14 mouse cellular contexts compared by ENCODE assay signal in the genomic region with DNA sequence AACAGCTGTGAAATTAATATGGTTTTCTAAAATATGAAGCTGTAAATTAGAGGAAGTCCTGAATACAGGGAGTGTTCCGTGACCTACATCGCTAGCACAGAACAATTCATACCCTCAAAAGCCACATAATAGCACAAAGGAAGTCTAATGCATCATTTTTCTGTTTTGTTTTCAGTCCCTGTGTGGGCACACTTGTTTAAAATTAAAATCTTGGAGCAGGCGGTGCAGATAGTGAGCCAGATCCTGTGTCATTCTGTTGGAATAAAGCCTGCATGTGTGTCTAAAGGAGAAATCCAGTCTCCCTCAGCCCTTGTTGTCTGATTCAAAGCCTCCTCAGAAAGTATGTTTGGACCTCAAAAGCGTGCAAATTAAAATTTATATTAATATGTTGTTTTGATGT.
DNase-seq lines count a peak whose midpoint lies in the region; ATAC-seq lines count a peak whose summit lies in the region.
"Had no signal": no experiment of that assay in that cellular context is flagged by ENCODE, and none has a peak within 500 bp of the region (broad histone marks: within the 10 kb centered on the region; RNA-seq: fewer than 3 reads in every experiment).

No protein-coding gene starts in this region.

- no peak for ATAC-seq in heart, embryonic 12.5 days (ENCODE audit: insufficient number of reproducible peaks, low FRiP score)
- ATAC-seq: liver, postnatal 0 days had no signal

- no peak overlapping the region for H3K27ac ChIP-seq in heart, embryonic 12.5 days (ENCODE audit: poor library complexity, severe bottlenecking)
- H3K27ac ChIP-seq: embryonic facial prominence, embryonic 13.5 days; limb, embryonic 10.5 days had no signal

- H3K4me2 ChIP-seq in heart, embryonic 12.5 days = no peak overlapping the region
- H3K4me2 ChIP-seq: embryonic facial prominence, embryonic 13.5 days had no signal

- WGBS in heart, embryonic 12.5 days = 84% methylated on average over 4 of the region's 4 CpGs

- no peaks in the 10 kb centered on the region for H3K4me1 ChIP-seq in heart, embryonic 12.5 days (replicated peaks)
- H3K4me1 ChIP-seq: embryonic facial prominence, embryonic 13.5 days; limb, embryonic 10.5 days had no signal

- H3K9me3 ChIP-seq in heart, embryonic 12.5 days (replicated peaks) = no peaks in the 10 kb centered on the region
- H3K9me3 ChIP-seq: embryonic facial prominence, embryonic 13.5 days; limb, embryonic 10.5 days had no signal

- H3K4me3 ChIP-seq in heart, embryonic 12.5 days = no peak overlapping the region
- H3K4me3 ChIP-seq: embryonic facial prominence, embryonic 13.5 days; limb, embryonic 10.5 days had no signal

- H3K9ac ChIP-seq in heart, embryonic 12.5 days = no peak overlapping the region
- H3K9ac ChIP-seq: embryonic facial prominence, embryonic 13.5 days; liver, postnatal 0 days had no signal

- DNase-seq in heart, adult 11 months = peak; percentile 91
- peak; percentile 77 for DNase-seq in Muller cell, postnatal 12 days (ENCODE audit: inconsistent ontology term)
- peak; percentile 13 for DNase-seq in gastrocnemius, postnatal 14 days
- peak; percentile 22 to 71 for DNase-seq in left cerebral cortex, adult 9 months (ENCODE audit: low spot score in 2 of 2)
- DNase-seq in spleen, postnatal 10 days (ENCODE audit: low spot score in 2 of 2) = no peak
- DNase-seq in embryo, embryonic 11 days = no peak
- DNase-seq in testis, postnatal 10 days (ENCODE audit: low spot score) = no peak
- DNase-seq: cerebellum, adult 2 months; kidney, adult 2 months; liver, postnatal 0 days had no signal

- H3K36me3 ChIP-seq in heart, embryonic 12.5 days = no peaks in the 10 kb centered on the region
- H3K36me3 ChIP-seq: embryonic facial prominence, embryonic 13.5 days; limb, embryonic 10.5 days had no signal

- no peaks in the 10 kb centered on the region for H3K27me3 ChIP-seq in heart, embryonic 12.5 days (replicated peaks)
- H3K27me3 ChIP-seq: CH12.LX; embryonic facial prominence, embryonic 13.5 days had no signal

- intact Hi-C loops in gastrocnemius, postnatal 14 days (cut with DNase I; ENCODE audit: low total_unique reads) = no loop called here

Comparison
In these comparisons a context has a peak if more than half of its experiments do, and no peak if none do; other contexts are left out.
1. DNase-seq: peak in heart, adult 11 months (single experiment), Muller cell, postnatal 12 days (single experiment), gastrocnemius, postnatal 14 days (single experiment) and left cerebral cortex, adult 9 months (2 of 2); none in spleen, postnatal 10 days (0 of 2), embryo, embryonic 11 days (single experiment) and testis, postnatal 10 days (single experiment).